Mouse (Mus musculus) limb, embryonic 14.5 days (tissue): Measurements from ENCODE around the gene Arr3. TPM values are rescaled to one million over a fixed set of nuclear protein-coding genes. Genes with fewer than 3 reads are reported as not detected.

Experiments used
- ATAC-seq: fragments of 200-750 bp; cut with Nextera tagmentation; 2 replicates; pipeline ENCODE4 v1.8.0; 2017; ENCODE audit warnings: low read depth, moderate number of reproducible peaks, moderate TSS enrichment; ENCODE audit not compliant: low FRiP score
- DNase-seq: peaks from one replicate; pipeline ENCODE4 v3.0.0-alpha.2; 2015; ENCODE audit warnings: low spot score
- H3K27ac ChIP-seq: fragments of 300-500 bp; sonication (generic); replicated peaks from 2 replicates; pipeline ENCODE4 v1.5.1; 2014; ENCODE audit warnings: low read depth, mild to moderate bottlenecking, low read length, moderate library complexity, mixed read lengths
- H3K27me3 ChIP-seq: fragments of 300-500 bp; sonication (generic); 2 replicates; pipeline ENCODE4 v1.6.1; 2014; ENCODE audit warnings: low read length, mixed read lengths; ENCODE audit not compliant: control insufficient read depth, insufficient read depth
- H3K36me3 ChIP-seq: fragments of 300-500 bp; sonication (generic); 2 replicates; pipeline ENCODE4 v1.6.1; 2014; ENCODE audit warnings: mild to moderate bottlenecking, low read length, moderate library complexity, mixed read lengths; ENCODE audit not compliant: control insufficient read depth, insufficient read depth
- H3K4me1 ChIP-seq: fragments of 300-500 bp; sonication (generic); 2 replicates; pipeline ENCODE4 v1.6.1; 2014; ENCODE audit warnings: antibody characterized with exemption, low read length, mixed read lengths; ENCODE audit not compliant: control insufficient read depth, insufficient read depth
- H3K4me2 ChIP-seq: fragments of 300-500 bp; sonication (generic); replicated peaks from 2 replicates; pipeline ENCODE4 v1.6.1; 2014; ENCODE audit warnings: low read depth, mild to moderate bottlenecking, low read length, moderate library complexity; ENCODE audit not compliant: severe bottlenecking
- H3K4me3 ChIP-seq: fragments of 300-500 bp; sonication (generic); replicated peaks from 2 replicates; pipeline ENCODE4 v1.5.1; 2014; ENCODE audit warnings: low read length
- H3K9ac ChIP-seq: fragments of 300-500 bp; sonication (generic); 2 replicates; pipeline ENCODE4 v1.6.1; 2014; ENCODE audit warnings: mild to moderate bottlenecking, low read depth, low read length, moderate library complexity; ENCODE audit not compliant: severe bottlenecking
- H3K9me3 ChIP-seq: fragments of 300-500 bp; sonication (generic); 2 replicates; pipeline ENCODE4 v1.6.1; 2016; ENCODE audit warnings: low read length; ENCODE audit not compliant: control insufficient read depth
- POLR2A ChIP-seq: fragments of 200-500 bp; IDR thresholded peaks from 2 replicates; pipeline ENCODE4 v1.8.0; 2012; ENCODE audit warnings: inconsistent platforms, mild to moderate bottlenecking, moderate library complexity, borderline replicate concordance; ENCODE audit not compliant: insufficient read depth, insufficient read length; ENCODE audit errors: extremely low read depth
- whole genome bisulfite sequencing: fragments of 180-500 bp; shearing (Covaris S2); extraction: QIAGEN DNeasy Blood & Tissue Kit; methylation state at CpG from one replicate; pipeline ENCODE4 v1.1.7; 2014; 5-methylcytosine and 5-hydroxymethylcytosine counted together
- polyA plus RNA-seq, 2 experiments: library from polyadenylated mRNA; depleted of rRNA in 1 of 2; stranded (reverse) in 1 of 2; unstranded in 1 of 2; fragments of >200 nt; fragmentation: Nextera tagmentation in 1 of 2; extraction: Ambion mirVana in 1 of 2; gene quantifications; 2 replicates each; pipeline versions ENCODE4 v1.2.1 to v1.2.3; 2012 to 2014

Arr3 gene
- polyA plus RNA-seq, 2 experiments, result not detected

- Histone ChIP-seq H3K27me3 (no peaks in the 10 kb centered on the region), H3K27ac (peak within 1 kb of the TSS; percentile 61), H3K9me3 (no peaks in the 10 kb centered on the region), H3K36me3 (peaks cover 8% of the 10 kb centered on the region), H3K4me3 (peak within 1 kb of the TSS; percentile 53), H3K4me1 (no peaks in the 10 kb centered on the region), H3K9ac (peak within 1 kb of the TSS; percentile 66), H3K4me2 (peak within 1 kb of the TSS; percentile 63)
- DNase-seq, result no peak
- TF ChIP-seq POLR2A, result no peak
- WGBS, result 28% methylated on average over 3 of the region's 3 CpGs
- no peak for ATAC-seq
These were observed 20.2 kb downstream of the Arr3 start, which contains the start of gene Kif4 for GRCm38 (mm10) chrX:100625546-100625801. TSS of gene Kif4 (plus strand) at chrX:100625737.

GRCm38 (mm10) chrX:100625802-100626793, 20.8 kb downstream of the Arr3 start, which contains the start of gene Pdzd11:
TSS of gene Pdzd11 (minus strand) at chrX:100626568.
- peak within 1 kb of the TSS; percentile 63 for H3K4me2 ChIP-seq
- H3K36me3 ChIP-seq, result peaks cover 8% of the 10 kb centered on the region
- H3K9ac ChIP-seq, result peak within 1 kb of the TSS; percentile 66
- WGBS, result 20% methylated on average over 58 of the region's 62 CpGs
- no peaks in the 10 kb centered on the region for H3K4me1 ChIP-seq
- ATAC-seq (peak; percentile 99), DNase-seq (peak; percentile 93)
- peak within 1 kb of the TSS; percentile 61 for H3K27ac ChIP-seq
- no peaks in the 10 kb centered on the region for H3K9me3 ChIP-seq
- H3K4me3 ChIP-seq, result peak within 1 kb of the TSS; percentile 53
- no peaks in the 10 kb centered on the region for H3K27me3 ChIP-seq
- TF ChIP-seq POLR2A, result peak; percentile 59; the same call in 1 of the 2 replicates

- 93% methylated on average over 2 of the region's 2 CpGs for WGBS
- no peak overlapping the region for H3K9ac ChIP-seq
- H3K27me3 ChIP-seq, result no peaks in the 10 kb centered on the region
- no peak overlapping the region for H3K4me3 ChIP-seq
- no peaks in the 10 kb centered on the region for H3K9me3 ChIP-seq
- H3K27ac ChIP-seq, result no peak overlapping the region
- no peaks in the 10 kb centered on the region for H3K4me1 ChIP-seq
- DNase-seq (no peak), ATAC-seq (no peak)
- no peak overlapping the region for H3K4me2 ChIP-seq
- H3K36me3 ChIP-seq, result no peaks in the 10 kb centered on the region
- TF ChIP-seq POLR2A, result no peak
These were observed 23.8 kb downstream of the Arr3 start for GRCm38 (mm10) chrX:100629076-100629475.

- no peaks in the 10 kb centered on the region for H3K9me3 ChIP-seq
- no peak overlapping the region for H3K4me3 ChIP-seq
- H3K4me1 ChIP-seq, result no peaks in the 10 kb centered on the region
- no peak overlapping the region for H3K9ac ChIP-seq
- ATAC-seq (no peak), DNase-seq (no peak)
- H3K4me2 ChIP-seq, result no peak overlapping the region
- peaks cover 6% of the 10 kb centered on the region for H3K36me3 ChIP-seq
- WGBS, result 93% methylated on average over 8 of the region's 8 CpGs
- no peak overlapping the region for H3K27ac ChIP-seq
- no peaks in the 10 kb centered on the region for H3K27me3 ChIP-seq
- no peak for TF ChIP-seq POLR2A
These were observed 33.2 kb downstream of the Arr3 start for GRCm38 (mm10) chrX:100638477-100638876.

GRCm38 (mm10) chrX:100652848-100653247, 47.6 kb downstream of the Arr3 start:
- no peaks in the 10 kb centered on the region for H3K9me3 ChIP-seq
- H3K9ac ChIP-seq, result no peak overlapping the region
- H3K4me2 ChIP-seq, result no peak overlapping the region
- TF ChIP-seq POLR2A, result no peak
- DNase-seq, result no peak
- H3K36me3 ChIP-seq, result no peaks in the 10 kb centered on the region
- no peaks in the 10 kb centered on the region for H3K27me3 ChIP-seq
- H3K4me3 ChIP-seq, result no peak overlapping the region
- H3K27ac ChIP-seq, result no peak overlapping the region
- H3K4me1 ChIP-seq, result no peaks in the 10 kb centered on the region
- no peak for ATAC-seq

- no peak for ATAC-seq
These were observed 59.5 kb downstream of the Arr3 start for GRCm38 (mm10) chrX:100664825-100665224.

More at GRCm38 (mm10) chrX:100664825-100665224, 59.5 kb downstream of the Arr3 start:
- H3K27me3 ChIP-seq, result no peaks in the 10 kb centered on the region
- no peaks in the 10 kb centered on the region for H3K36me3 ChIP-seq
- H3K9me3 ChIP-seq, result no peaks in the 10 kb centered on the region
- WGBS, result 90% methylated on average over 2 of the region's 2 CpGs
- H3K9ac ChIP-seq, result no peak overlapping the region
- TF ChIP-seq POLR2A, result no peak
- no peak overlapping the region for H3K4me3 ChIP-seq
- H3K4me1 ChIP-seq, result no peaks in the 10 kb centered on the region
- DNase-seq, result no peak
- H3K4me2 ChIP-seq, result no peak overlapping the region
- no peak overlapping the region for H3K27ac ChIP-seq

Other genes with a start within 250 kb of the Arr3 start
- not detected in 2 replicates for gene Otud6a, start 176.5 kb upstream of the Arr3 start, polyA plus RNA-seq (2012; rRNA removed)
- not detected in 2 replicates for gene Otud6a, start 176.5 kb upstream of the Arr3 start, polyA plus RNA-seq (2014; fragmentation: Nextera tagmentation; extraction: Ambion mirVana)
- gene Awat2, start 162.8 kb upstream of the Arr3 start, polyA plus RNA-seq (2012; rRNA removed), result 1.1 TPM in 2 replicates
- 0.81 and 0.88 TPM in 2 replicates for gene Awat2, start 162.8 kb upstream of the Arr3 start, polyA plus RNA-seq (2014; fragmentation: Nextera tagmentation; extraction: Ambion mirVana)
- gene Igbp1, start 111.2 kb upstream of the Arr3 start, polyA plus RNA-seq (2012; rRNA removed), result 50.5 and 65.3 TPM in 2 replicates
- 43.3 and 45.3 TPM in 2 replicates for gene Igbp1, start 111.2 kb upstream of the Arr3 start, polyA plus RNA-seq (2014; fragmentation: Nextera tagmentation; extraction: Ambion mirVana)
- not detected in 2 replicates for gene Dgat2l6, start 80.7 kb upstream of the Arr3 start, polyA plus RNA-seq (2012; rRNA removed)
- not detected in 2 replicates for gene Dgat2l6, start 80.7 kb upstream of the Arr3 start, polyA plus RNA-seq (2014; fragmentation: Nextera tagmentation; extraction: Ambion mirVana)
- gene Awat1, start 33.2 kb upstream of the Arr3 start, polyA plus RNA-seq (2012; rRNA removed), result not detected in 2 replicates
- not detected in 2 replicates for gene Awat1, start 33.2 kb upstream of the Arr3 start, polyA plus RNA-seq (2014; fragmentation: Nextera tagmentation; extraction: Ambion mirVana)
- 0.03 and 0.04 TPM in 2 replicates for gene P2ry4, start 10.6 kb upstream of the Arr3 start, polyA plus RNA-seq (2012; rRNA removed)
- gene P2ry4, start 10.6 kb upstream of the Arr3 start, polyA plus RNA-seq (2014; fragmentation: Nextera tagmentation; extraction: Ambion mirVana), result 0.06 TPM in 1 of 2 replicates, not detected in the other
- gene Kif4, start 20.2 kb downstream of the Arr3 start, polyA plus RNA-seq (2012; rRNA removed), result 10.9 and 17.6 TPM in 2 replicates
- 21.1 and 24.8 TPM in 2 replicates for gene Kif4, start 20.2 kb downstream of the Arr3 start, polyA plus RNA-seq (2014; fragmentation: Nextera tagmentation; extraction: Ambion mirVana)
- gene Pdzd11, start 21.1 kb downstream of the Arr3 start, polyA plus RNA-seq (2012; rRNA removed), result 45.6 and 57.3 TPM in 2 replicates
- 112 and 119 TPM in 2 replicates for gene Pdzd11, start 21.1 kb downstream of the Arr3 start, polyA plus RNA-seq (2014; fragmentation: Nextera tagmentation; extraction: Ambion mirVana)
- 11.6 and 13.2 TPM in 2 replicates for gene Gdpd2, start 124.4 kb downstream of the Arr3 start, polyA plus RNA-seq (2012; rRNA removed)
- 5.6 and 6.9 TPM in 2 replicates for gene Gdpd2, start 124.4 kb downstream of the Arr3 start, polyA plus RNA-seq (2014; fragmentation: Nextera tagmentation; extraction: Ambion mirVana)
- 24.9 and 27.5 TPM in 2 replicates for gene Dlg3, start 162.2 kb downstream of the Arr3 start, polyA plus RNA-seq (2012; rRNA removed)
- 4.2 and 5.1 TPM in 2 replicates for gene Dlg3, start 162.2 kb downstream of the Arr3 start, polyA plus RNA-seq (2014; fragmentation: Nextera tagmentation; extraction: Ambion mirVana)